Comparison of ENCODE assay signal across 24 mouse cellular contexts in genomic region chr19:6599281-6599680, GRCm38 (mm10). TPM values are rescaled to one million over a fixed set of nuclear protein-coding genes. Genes with fewer than 3 reads are reported as not detected.
A peak's percentile ranks its signal among the peaks of the same experiment; 100 is the strongest.
DNase-seq lines count a peak whose midpoint lies in the region; ATAC-seq lines count a peak whose summit lies in the region.
"Had no signal": no experiment of that assay in that cellular context is flagged by ENCODE, and none has a peak within 500 bp of the region (broad histone marks: within the 10 kb centered on the region; RNA-seq: fewer than 3 reads in every experiment).

No protein-coding gene starts in this region.

- H3K4me2 ChIP-seq in kidney, embryonic 14.5 days (replicated peaks; ENCODE audit: low read depth, low read length) = no peak overlapping the region
- H3K4me2 ChIP-seq in intestine, embryonic 16.5 days (ENCODE audit: low read depth, low read length) = no peak overlapping the region
- no peak overlapping the region for H3K4me2 ChIP-seq in neural tube, embryonic 15.5 days
- no peak overlapping the region for H3K4me2 ChIP-seq in liver, embryonic 11.5 days
- H3K4me2 ChIP-seq: hindbrain, embryonic 12.5 days had no signal

- H3K27ac ChIP-seq in kidney, embryonic 14.5 days (ENCODE audit: low read depth, low read length) = no peak overlapping the region
- no peak overlapping the region for H3K27ac ChIP-seq in intestine, embryonic 16.5 days (ENCODE audit: low read length)
- H3K27ac ChIP-seq in neural tube, embryonic 15.5 days (replicated peaks) = no peak overlapping the region
- H3K27ac ChIP-seq in liver, embryonic 11.5 days (ENCODE audit: low read depth, low read length) = no peak overlapping the region
- H3K27ac ChIP-seq: embryonic facial prominence, embryonic 10.5 days; heart, embryonic 10.5 days; hindbrain, embryonic 12.5 days had no signal

- no peak for ATAC-seq in kidney, embryonic 14.5 days (ENCODE audit: low FRiP score, low TSS enrichment)
- peak; percentile 81 for ATAC-seq in intestine, embryonic 16.5 days
- no peak for ATAC-seq in neural tube, embryonic 15.5 days (ENCODE audit: low FRiP score)
- no peak for ATAC-seq in liver, embryonic 11.5 days (replicated peaks; ENCODE audit: low FRiP score)
- ATAC-seq: CD4-positive, CD25-positive, alpha-beta regulatory T cell, adult 4 months; forebrain, embryonic 14.5 days had no signal

- H3K4me3 ChIP-seq in kidney, embryonic 14.5 days (ENCODE audit: low read length) = no peak overlapping the region
- no peak overlapping the region for H3K4me3 ChIP-seq in intestine, embryonic 16.5 days (ENCODE audit: low read length)
- no peak overlapping the region for H3K4me3 ChIP-seq in neural tube, embryonic 15.5 days (replicated peaks)
- no peak overlapping the region for H3K4me3 ChIP-seq in liver, embryonic 11.5 days (ENCODE audit: low read depth, low read length)
- H3K4me3 ChIP-seq: embryonic facial prominence, embryonic 10.5 days; heart, embryonic 10.5 days; hindbrain, embryonic 12.5 days had no signal

- no peaks in the 10 kb centered on the region for H3K36me3 ChIP-seq in kidney, embryonic 14.5 days (ENCODE audit: control insufficient read depth, insufficient read depth, low read length)
- H3K36me3 ChIP-seq in intestine, embryonic 16.5 days (ENCODE audit: control insufficient read depth, insufficient read depth, low read length) = no peaks in the 10 kb centered on the region
- no peaks in the 10 kb centered on the region for H3K36me3 ChIP-seq in neural tube, embryonic 15.5 days
- H3K36me3 ChIP-seq in liver, embryonic 11.5 days (ENCODE audit: control insufficient read depth, insufficient read depth, low read length) = no peaks in the 10 kb centered on the region
- H3K36me3 ChIP-seq: embryonic facial prominence, embryonic 10.5 days; G1E; heart, embryonic 10.5 days; hindbrain, embryonic 12.5 days had no signal

- DNase-seq in kidney, adult 11 months = peak; percentile 79
- peak; percentile 62 for DNase-seq in kidney, postnatal 10 days
- peak; percentile 19 for DNase-seq in yolk sac, embryonic 10.5 days (ENCODE audit: low spot score)
- DNase-seq in liver, embryonic 11.5 days (ENCODE audit: low spot score) = no peak
- DNase-seq: adrenal gland, postnatal 10 days; B cell, adult 2 months; cerebellum, adult 18-20 months; cerebellum, adult 9-11 months; cerebellum, postnatal 36 days; heart, adult 18-20 months; heart, postnatal 10 days; heart, postnatal 4 days had no signal

- 75% methylated on average over 3 of the region's 3 CpGs for WGBS in kidney, embryonic 14.5 days
- 68% methylated on average over 3 of the region's 3 CpGs for WGBS in intestine, embryonic 16.5 days
- WGBS in neural tube, embryonic 15.5 days = 87% methylated on average over 3 of the region's 3 CpGs
- WGBS in liver, embryonic 11.5 days = 84% methylated on average over 3 of the region's 3 CpGs

- no peak overlapping the region for H3K9ac ChIP-seq in kidney, embryonic 14.5 days (ENCODE audit: low read depth, low read length)
- no peak overlapping the region for H3K9ac ChIP-seq in intestine, embryonic 16.5 days (ENCODE audit: low read depth, low read length)
- no peak overlapping the region for H3K9ac ChIP-seq in neural tube, embryonic 15.5 days (replicated peaks)
- no peak overlapping the region for H3K9ac ChIP-seq in liver, embryonic 11.5 days (ENCODE audit: low read depth, low read length)
- H3K9ac ChIP-seq: hindbrain, embryonic 12.5 days had no signal

- peaks cover 7% of the 10 kb centered on the region; the same call in 1 of the 2 replicates for H3K4me1 ChIP-seq in kidney, embryonic 14.5 days (ENCODE audit: control insufficient read depth, insufficient read depth, low read length)
- H3K4me1 ChIP-seq in intestine, embryonic 16.5 days (ENCODE audit: control insufficient read depth, insufficient read depth, low read length) = peaks cover 7% of the 10 kb centered on the region; the same call in 1 of the 2 replicates
- H3K4me1 ChIP-seq in neural tube, embryonic 15.5 days = no peaks in the 10 kb centered on the region
- H3K4me1 ChIP-seq in liver, embryonic 11.5 days (replicated peaks; ENCODE audit: control insufficient read depth, insufficient read depth, low read length) = no peaks in the 10 kb centered on the region

- H3K9me3 ChIP-seq in kidney, embryonic 14.5 days (ENCODE audit: control insufficient read depth, low read length) = no peaks in the 10 kb centered on the region
- H3K9me3 ChIP-seq in intestine, embryonic 16.5 days (ENCODE audit: control insufficient read depth, low read length) = no peaks in the 10 kb centered on the region
- no peaks in the 10 kb centered on the region for H3K9me3 ChIP-seq in neural tube, embryonic 15.5 days (replicated peaks)
- H3K9me3 ChIP-seq in liver, embryonic 11.5 days (ENCODE audit: control insufficient read depth, low read length) = no peaks in the 10 kb centered on the region
- H3K9me3 ChIP-seq: embryonic facial prominence, embryonic 10.5 days; G1E; heart, embryonic 10.5 days; hindbrain, embryonic 12.5 days had no signal

- H3K27me3 ChIP-seq in kidney, embryonic 14.5 days (ENCODE audit: control insufficient read depth, insufficient read depth, low read length) = no peaks in the 10 kb centered on the region
- no peaks in the 10 kb centered on the region; the same call in 1 of the 2 replicates for H3K27me3 ChIP-seq in intestine, embryonic 16.5 days (replicated peaks; ENCODE audit: control insufficient read depth, insufficient read depth, low read length)
- no peaks in the 10 kb centered on the region for H3K27me3 ChIP-seq in neural tube, embryonic 15.5 days (replicated peaks)
- no peaks in the 10 kb centered on the region; the same call in none of the 2 replicates for H3K27me3 ChIP-seq in liver, embryonic 11.5 days (replicated peaks; ENCODE audit: control insufficient read depth, insufficient read depth, low read length)
- H3K27me3 ChIP-seq: hindbrain, embryonic 12.5 days had no signal

RNA-seq across cellular contexts. Expression of gene Slc22a12, which starts 56.4 kb away (rescaled TPM):
- polyA plus RNA-seq in kidney, embryonic 14.5 days (2014; fragmentation: Nextera tagmentation; extraction: Ambion mirVana) = 1.8 and 2.5 TPM in 2 replicates
- not detected in 2 replicates for polyA plus RNA-seq in intestine, embryonic 16.5 days (2015; fragmentation: Nextera tagmentation; extraction: Ambion mirVana)
- 0.14 TPM in 1 of 2 replicates, not detected in the other for polyA plus RNA-seq in neural tube, embryonic 15.5 days (2015; fragmentation: Nextera tagmentation; extraction: Ambion mirVana)
- not detected in 2 replicates for polyA plus RNA-seq in liver, embryonic 11.5 days (2014; fragmentation: Nextera tagmentation; extraction: Ambion mirVana)
- polyA plus RNA-seq: brain, embryonic 14.5 days; CD4-positive, CD25-positive, alpha-beta regulatory T cell, adult 4 months; embryonic facial prominence, embryonic 10.5 days; embryonic facial prominence, embryonic 14.5 days; forebrain, embryonic 14.5 days; G1E; heart, embryonic 10.5 days; heart, embryonic 14.5 days; hindbrain, embryonic 12.5 days had no signal
